Mouse (Mus musculus) spleen, postnatal 14 days (tissue): Measurements from ENCODE around the gene Depdc5.
"Not testable (repeated sequence)": the region's sequence is repeated elsewhere in the genome, so short reads cannot be mapped to it uniquely, and the experiment has no call there.

Experiments used
- DNase-seq, 2 experiments: peaks; one replicate each; pipeline ENCODE4 v3.0.0; 2021 to 2022; ENCODE audit warnings: low spot score in 2 of 2

The Depdc5 gene

GRCm38 (mm10) chr5:33030425-33031175 lies 167.1 kb downstream of the Depdc5 start:
- no peak for DNase-seq

DNA sequence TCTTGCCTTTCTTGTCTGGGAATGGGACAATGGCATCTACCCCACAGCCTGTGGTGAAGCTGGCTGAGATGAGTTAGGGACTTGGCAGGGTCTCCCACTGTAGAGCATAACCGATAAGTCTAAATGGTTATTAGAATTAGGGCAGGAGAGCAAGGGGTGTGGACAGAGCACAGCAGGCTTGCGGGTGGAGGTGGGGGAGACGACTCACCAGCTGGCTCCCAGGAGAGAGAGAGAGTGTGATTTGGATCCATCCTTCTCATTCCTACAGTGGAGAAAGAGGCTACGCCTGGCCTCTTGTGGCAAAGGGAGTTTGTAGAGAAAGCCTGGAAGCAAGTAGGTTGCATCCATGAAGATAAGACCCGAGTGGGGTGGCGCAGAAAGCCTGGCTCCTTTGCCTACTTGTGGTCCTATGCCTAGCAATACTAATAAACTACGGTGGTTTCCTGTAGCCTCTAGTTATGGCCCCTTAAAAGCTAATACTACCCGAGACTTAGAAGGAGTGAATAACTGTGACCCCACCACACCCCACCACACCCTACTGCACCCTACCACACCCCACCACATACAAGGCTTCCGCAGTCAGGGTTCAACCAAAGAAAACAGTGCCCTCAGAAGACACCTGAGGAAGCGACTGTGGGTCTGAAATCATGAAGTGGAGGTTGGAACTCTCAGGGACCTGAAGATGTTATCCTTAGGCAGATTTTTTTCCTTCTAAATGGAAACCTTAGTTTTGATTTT lies 168.7 kb downstream of the Depdc5 start:
- no peak for DNase-seq

GRCm38 (mm10) chr5:33033121-33033520 lies 169.6 kb downstream of the Depdc5 start:
- peak; percentile 64 to 78 for DNase-seq

- DNase-seq: not testable (repeated sequence)
Measured at GRCm38 (mm10) chr5:33033633-33034032, 170.1 kb downstream of the Depdc5 start.

GRCm38 (mm10) chr5:33034100-33034499 lies 170.6 kb downstream of the Depdc5 start:
- DNase-seq: peak in 1 of 2 experiments; percentile 29

- no peak for DNase-seq
Measured at GRCm38 (mm10) chr5:33034916-33035315, 171.4 kb downstream of the Depdc5 start.

DNA sequence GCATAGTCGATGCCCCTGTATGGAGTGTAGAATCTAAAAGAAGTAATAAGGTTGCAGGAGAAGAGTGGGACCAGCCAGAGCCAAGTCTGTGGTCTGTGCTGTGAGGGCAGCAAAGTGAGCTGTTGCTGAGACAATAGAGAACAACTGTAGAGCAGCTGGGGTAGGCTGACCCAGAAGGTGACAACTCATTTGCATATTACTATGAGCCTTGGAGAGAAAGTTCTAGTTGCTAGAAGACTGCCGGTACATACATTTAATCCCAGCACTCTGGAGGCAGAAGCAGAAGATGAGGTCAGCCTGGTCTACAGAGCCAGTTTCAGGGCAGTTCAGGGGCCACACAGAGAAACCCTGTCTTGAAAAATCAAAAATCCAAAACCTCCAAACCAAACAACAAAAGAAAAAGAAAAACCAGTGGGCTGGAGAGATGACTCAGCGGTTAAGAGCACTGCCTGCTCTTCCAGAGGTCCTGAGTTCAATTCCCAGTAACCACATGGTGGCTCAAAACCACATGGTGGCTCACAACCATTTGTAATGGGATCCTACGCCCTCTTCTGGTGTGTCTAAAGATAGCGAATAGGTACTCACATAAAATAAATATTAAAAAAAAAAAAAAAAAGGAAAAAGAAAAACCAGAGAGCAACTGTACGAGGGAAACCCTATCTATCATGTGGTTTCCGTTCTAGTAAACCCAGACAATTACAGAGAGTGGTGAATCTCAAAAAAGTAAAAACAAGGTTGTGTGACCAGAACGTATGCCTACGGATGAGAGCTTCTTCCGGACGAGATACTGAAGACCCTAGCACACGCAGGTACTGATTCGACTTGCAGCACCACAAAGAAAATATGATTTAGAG lies 175.4 kb downstream of the Depdc5 start:
- no peak for DNase-seq

DNA sequence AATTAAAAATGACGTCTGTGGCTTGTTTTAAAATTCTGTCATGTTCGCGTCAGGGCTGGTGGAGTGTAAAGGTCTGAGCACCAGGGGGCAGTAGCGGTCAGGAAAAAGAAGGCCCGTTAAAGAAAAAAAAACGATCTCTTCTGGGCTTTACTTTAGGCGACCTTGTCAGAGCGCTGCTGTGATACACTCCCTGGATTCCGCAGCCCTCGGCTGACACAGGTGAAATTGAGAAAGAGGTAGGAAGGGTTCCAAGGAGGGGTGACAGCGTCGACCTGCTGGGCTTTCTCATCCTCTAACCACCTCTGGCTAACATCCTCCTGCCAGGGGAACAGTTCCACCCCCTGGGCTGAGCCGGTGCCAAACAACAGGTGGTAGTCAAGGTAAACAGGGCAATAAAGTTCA lies 176.0 kb downstream of the Depdc5 start:
- peak; percentile 50 to 66 for DNase-seq

GRCm38 (mm10) chr5:33040735-33041134 lies 177.2 kb downstream of the Depdc5 start:
- DNase-seq: not testable (repeated sequence)

DNA sequence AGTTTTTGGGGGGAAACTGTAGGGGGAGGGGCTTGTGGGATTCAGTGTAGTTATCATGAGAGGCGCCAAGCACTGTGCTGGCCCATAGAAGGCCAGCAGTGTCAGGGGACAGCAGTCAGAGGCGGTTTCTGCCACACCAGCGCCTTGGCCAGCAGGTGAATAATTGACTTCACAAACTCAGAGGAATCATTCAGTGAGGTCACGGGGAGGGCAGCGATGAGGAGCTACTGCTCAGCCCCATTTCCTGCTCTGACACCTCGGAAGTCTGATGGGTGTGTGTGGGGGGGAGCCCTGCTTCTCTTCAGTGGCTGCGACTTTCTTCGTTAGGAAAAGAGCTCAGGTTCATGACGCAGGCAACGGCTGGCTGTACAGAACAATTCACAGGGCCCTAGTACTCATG lies 179.9 kb downstream of the Depdc5 start:
- DNase-seq: no peak
